Mouse (Mus musculus) CH12.LX (cell line): ENCODE results near the gene Hoxa9. TPM values are rescaled to one million over a fixed set of nuclear protein-coding genes. Genes with fewer than 3 reads are reported as not detected.

Experiments
- DNase-seq: peaks from one replicate; pipeline ENCODE4 v3.0.0-alpha.2; 2013; ENCODE audit errors: extremely low read depth
- H3K27ac ChIP-seq: 2 replicates; pipeline ENCODE4 v1.5.1; 2012; ENCODE audit warnings: low read depth, mild to moderate bottlenecking, control low read depth, moderate library complexity; ENCODE audit not compliant: insufficient read depth
- H3K27me3 ChIP-seq: replicated peaks from 2 replicates; pipeline ENCODE3; 2012; ENCODE audit warnings: inconsistent platforms
- H3K36me3 ChIP-seq, 2 experiments: replicated peaks in 1 of 2; 2 replicates each; pipeline versions ENCODE3 to v1.6.1; 2012; ENCODE audit warnings: inconsistent platforms in 1 of 2, low read length in 1 of 2, mild to moderate bottlenecking in 1 of 2, mixed read lengths in 1 of 2, moderate library complexity in 1 of 2; ENCODE audit not compliant: control insufficient read depth in 1 of 2, insufficient read depth in 1 of 2
- H3K4me1 ChIP-seq, 2 experiments: 2 replicates each; pipeline ENCODE4 v1.6.1; 2012; ENCODE audit warnings: inconsistent platforms in 1 of 2, moderate library complexity in 1 of 2; ENCODE audit not compliant: insufficient read depth in 2 of 2, control insufficient read depth in 1 of 2
- H3K4me2 ChIP-seq: 2 replicates; pipeline ENCODE4 v1.6.1; 2012; ENCODE audit warnings: low read depth, mild to moderate bottlenecking, control low read depth; ENCODE audit not compliant: poor library complexity, insufficient read depth, severe bottlenecking
- H3K4me3 ChIP-seq, 3 experiments: fragments of 150-350 bp in 1 of 3; sonication (generic) in 1 of 3; replicated peaks in 1 of 3; 2 replicates each; pipeline versions ENCODE3 to v1.5.1; 2011 to 2012; ENCODE audit warnings: low read depth in 2 of 3, low read length in 2 of 3, mild to moderate bottlenecking in 2 of 3, moderate library complexity in 2 of 3, control low read depth in 1 of 3, improper control_type of control experiment in 1 of 3, inconsistent platforms in 1 of 3, mixed read lengths in 1 of 3; ENCODE audit not compliant: poor library complexity in 1 of 3
- H3K79me2 ChIP-seq: replicated peaks from 2 replicates; pipeline ENCODE4 v1.6.1; 2012; ENCODE audit warnings: mild to moderate bottlenecking, moderate library complexity; ENCODE audit not compliant: control insufficient read depth, poor library complexity, insufficient read depth, severe bottlenecking; ENCODE audit errors: extremely low read depth
- H3K9ac ChIP-seq: 2 replicates; pipeline ENCODE4 v1.6.1; 2012; ENCODE audit warnings: low read depth, mild to moderate bottlenecking, control low read depth, moderate library complexity; ENCODE audit not compliant: insufficient read depth
- H3K9me3 ChIP-seq: replicated peaks from 2 replicates; pipeline ENCODE3; 2012; ENCODE audit warnings: low read length, inconsistent platforms, mixed read lengths
- CHD1 ChIP-seq: IDR thresholded peaks from 2 replicates; pipeline ENCODE4 v1.6.1; 2012; ENCODE audit warnings: low read depth, low read length, improper control_type of control experiment, inconsistent platforms
- CHD2 ChIP-seq: IDR thresholded peaks from 2 replicates; pipeline ENCODE4 v1.6.1; 2011; ENCODE audit warnings: low read length, improper control_type of control experiment
- CTCF ChIP-seq, 2 experiments: IDR thresholded peaks in 1 of 2; conservative IDR thresholded peaks in 1 of 2; 2 replicates each; pipeline ENCODE4 v1.5.1; 2011 to 2012; ENCODE audit warnings: low read depth in 2 of 2, low read length in 2 of 2, improper control_type of control experiment in 1 of 2, inconsistent platforms in 1 of 2, mild to moderate bottlenecking in 1 of 2, moderate library complexity in 1 of 2
- ELF1 ChIP-seq: IDR thresholded peaks from 2 replicates; pipeline ENCODE4 v1.6.1; 2014; ENCODE audit warnings: low read depth, mild to moderate bottlenecking, inconsistent platforms, low read length, improper control_type of control experiment
- ETS1 ChIP-seq: conservative IDR thresholded peaks from 2 replicates; pipeline ENCODE4 v1.6.1; 2012; ENCODE audit warnings: low read depth, mild to moderate bottlenecking, inconsistent platforms, low read length, improper control_type of control experiment, moderate library complexity
- IRF4 ChIP-seq: IDR thresholded peaks from 2 replicates; pipeline ENCODE4 v1.6.1; 2014; ENCODE audit warnings: low read depth, mild to moderate bottlenecking, inconsistent platforms, low read length, improper control_type of control experiment
- JUN ChIP-seq: IDR thresholded peaks from 2 replicates; pipeline ENCODE4 v1.6.1; 2011; ENCODE audit warnings: low read depth, mild to moderate bottlenecking, low read length, improper control_type of control experiment, moderate library complexity; ENCODE audit not compliant: insufficient read depth
- JUND ChIP-seq: conservative IDR thresholded peaks from 2 replicates; pipeline ENCODE4 v1.6.1; 2011; ENCODE audit warnings: low read depth, low read length, improper control_type of control experiment
- MAFK ChIP-seq: IDR thresholded peaks from 2 replicates; pipeline ENCODE4 v1.6.1; 2011; ENCODE audit warnings: low read length, improper control_type of control experiment; ENCODE audit not compliant: insufficient replicate concordance
- MAX ChIP-seq: IDR thresholded peaks from 2 replicates; pipeline ENCODE4 v1.6.1; 2011; ENCODE audit warnings: low read length, improper control_type of control experiment
- MEF2A ChIP-seq: IDR thresholded peaks from 2 replicates; pipeline ENCODE4 v1.6.1; 2014; ENCODE audit warnings: low read depth, mild to moderate bottlenecking, inconsistent platforms, low read length, improper control_type of control experiment, borderline replicate concordance
- PAX5 ChIP-seq: IDR thresholded peaks from 2 replicates; pipeline ENCODE4 v1.6.1; 2012; ENCODE audit warnings: low read length, inconsistent platforms, mixed read lengths
- POLR2A ChIP-seq: IDR thresholded peaks from 2 replicates; pipeline ENCODE4 v1.6.1; 2011; ENCODE audit warnings: low read depth, mild to moderate bottlenecking, improper control_type of control experiment, low read length
- POLR2AphosphoS2 ChIP-seq: IDR thresholded peaks from 2 replicates; pipeline ENCODE4 v1.6.1; 2011; ENCODE audit warnings: low read depth, low read length, improper control_type of control experiment
- RAD21 ChIP-seq: IDR thresholded peaks from 2 replicates; pipeline ENCODE4 v1.6.1; 2011; ENCODE audit warnings: low read depth, mild to moderate bottlenecking, low read length, improper control_type of control experiment, moderate library complexity
- RCOR1 ChIP-seq: conservative IDR thresholded peaks from 2 replicates; pipeline ENCODE4 v1.6.1; 2012; ENCODE audit warnings: low read depth, mild to moderate bottlenecking, inconsistent platforms, low read length, improper control_type of control experiment
- USF1 ChIP-seq: IDR thresholded peaks from 2 replicates; pipeline ENCODE4 v1.6.1; 2014; ENCODE audit warnings: low read depth, mild to moderate bottlenecking, inconsistent platforms, low read length, improper control_type of control experiment
- ZMIZ1 ChIP-seq: IDR thresholded peaks from 2 replicates; pipeline ENCODE4 v1.6.1; 2012; ENCODE audit warnings: low read depth, mild to moderate bottlenecking, inconsistent platforms, low read length, improper control_type of control experiment
- ZNF384 ChIP-seq: IDR thresholded peaks from 2 replicates; pipeline ENCODE4 v1.6.1; 2012; ENCODE audit warnings: low read depth, low read length, improper control_type of control experiment, inconsistent platforms
- dilution Hi-C: fragments of 300-500 bp; cut with MboI; formaldehyde crosslinking; loops from 2 replicates; pipeline ENCODE4 v1.14.3; 2020; ENCODE audit warnings: low sequenced_read_pairs; ENCODE audit not compliant: extremely low pct_unique_long_range_greater_than_20kb, extremely low pct_ligation_motif_present
- in situ Hi-C: fragments of 300-500 bp; cut with MboI; formaldehyde crosslinking; loops from 3 replicates; pipeline ENCODE4 v1.14.3; 2019; ENCODE audit warnings: low sequenced_read_pairs, low pct_ligation_motif_present, low pct_unique_long_range_greater_than_20kb, mixed read lengths
- polyA plus RNA-seq: library from polyadenylated mRNA; unstranded; fragments of >175 nt; gene quantifications from 2 replicates; pipeline ENCODE4 v1.2.1, GENCODE M21; 2012; ENCODE audit warnings: low read depth; ENCODE audit not compliant: insufficient read length
- total RNA-seq, 2 experiments: library from RNA; depleted of rRNA; stranded (reverse); fragments of 300-350 nt in 1 of 2; fragments of >200 nt in 1 of 2; gene quantifications; 2 replicates each; pipeline ENCODE4 v1.2.3; 2012 to 2014

The Hoxa9 gene
- total and polyA plus RNA-seq, 3 experiments: 0.30 to 0.47 (median 0.30) TPM

GRCm38 (mm10) chr6:52203121-52203370 is 27.8 kb downstream of the Hoxa9 start:
- TF ChIP-seq USF1 (no peak), MEF2A (no peak), POLR2A (no peak), CTCF (conservative IDR thresholded peaks at IDR 0.05 in 1 of 2, IDR thresholded peaks at IDR 0.05 in 1 of 2; ENCODE audit: low read depth in 2 of 2, low read length in 2 of 2) (no peak), ZMIZ1 (no peak)
- DNase-seq: no peak
- in situ Hi-C loops (loop anchor here (25.0 kb wide), 1 partner anchor 191 kb away; the partner anchor contains the start of gene Skap2), dilution Hi-C loops (no loop called here)
- Histone ChIP-seq H3K36me3 (peaks cover 23 to 45% of the 10 kb centered on the region in 2 experiments), H3K79me2 (no peaks in the 10 kb centered on the region), H3K9me3 (peaks cover 39% of the 10 kb centered on the region), H3K27me3 (no peaks in the 10 kb centered on the region), H3K9ac (no peak overlapping the region), H3K27ac (no peak overlapping the region), H3K4me1 (0 out of 4 replicates have a peak, but pooled peaks cover 0 to under 1% of the 10 kb centered on the region in 2 experiments), H3K4me3 (no peak overlapping the region), H3K4me2 (no peak overlapping the region)

GRCm38 (mm10) chr6:52202362-52203120 is 28.3 kb downstream of the Hoxa9 start:
- dilution Hi-C loops: no loop called here
- no peak overlapping the region for H3K9ac ChIP-seq
- H3K27ac ChIP-seq: no peak overlapping the region
- H3K9me3 ChIP-seq: peaks cover 39% of the 10 kb centered on the region
- DNase-seq: no peak
- no peak overlapping the region for H3K4me2 ChIP-seq
- no peak for TF ChIP-seq ZNF384
- TF ChIP-seq IRF4: no peak
- TF ChIP-seq CHD1: no peak
- TF ChIP-seq CHD2: no peak
- TF ChIP-seq ELF1: no peak
- TF ChIP-seq RCOR1: no peak
- TF ChIP-seq PAX5: no peak
- no peak for TF ChIP-seq ETS1
- no peak for TF ChIP-seq JUN
- no peak for TF ChIP-seq MAX
- no peak for TF ChIP-seq POLR2AphosphoS2
- TF ChIP-seq JUND: no peak
- TF ChIP-seq MAFK: no peak
- no peak for TF ChIP-seq RAD21
- TF ChIP-seq, all 38 proteins: peak for 0
- in situ Hi-C loops: loop anchor here (25.0 kb wide), 1 partner anchor 190 kb away; the partner anchor contains the start of gene Skap2
- H3K4me1 ChIP-seq: peaks cover 0 to 5% of the 10 kb centered on the region in 2 experiments; a peak in 1 of 4 replicates
- peaks cover 23 to 45% of the 10 kb centered on the region in 2 experiments for H3K36me3 ChIP-seq
- H3K27me3 ChIP-seq: no peaks in the 10 kb centered on the region
- no peak overlapping the region for H3K4me3 ChIP-seq
- H3K79me2 ChIP-seq: no peaks in the 10 kb centered on the region
